ENCODE assay signal across 8 mouse cellular contexts in genomic region chr5:143269363-143270150, GRCm38 (mm10). TPM values are rescaled to one million over a fixed set of nuclear protein-coding genes. Genes with fewer than 3 reads are reported as not detected.
DNase-seq lines count a peak whose midpoint lies in the region; ATAC-seq and TF ChIP-seq lines count a peak whose summit lies in the region.

Zfp316 (minus strand) TSS chr5:143270022.

- peak within 1 kb of the TSS; percentile 63 for H3K27ac ChIP-seq in embryonic facial prominence, embryonic 15.5 days (replicated peaks)
- peak within 1 kb of the TSS; percentile 38 for H3K27ac ChIP-seq in limb, embryonic 15.5 days
- peak within 1 kb of the TSS; percentile 80 for H3K27ac ChIP-seq in midbrain, postnatal 0 days (ENCODE audit: low read depth, low read length)

- no peaks in the 10 kb centered on the region for H3K27me3 ChIP-seq in embryonic facial prominence, embryonic 15.5 days
- no peaks in the 10 kb centered on the region for H3K27me3 ChIP-seq in limb, embryonic 15.5 days
- no peaks in the 10 kb centered on the region for H3K27me3 ChIP-seq in midbrain, postnatal 0 days (ENCODE audit: insufficient read depth, low read length)

- peak; percentile 79 for DNase-seq in 3134 (ENCODE audit: extremely low read depth, insufficient read length, low spot score)
- DNase-seq in adrenal gland, postnatal 25 days = peak; percentile 79
- DNase-seq in heart, adult 9 months (ENCODE audit: low spot score in 2 of 2) = peak; percentile 65 to 66
- peak; percentile 64 for DNase-seq in kidney, adult 9 months
- peak; percentile 84 for DNase-seq in midbrain, postnatal 0 days (ENCODE audit: low spot score)
- DNase-seq in spleen, postnatal 10 days (ENCODE audit: low spot score in 2 of 2) = peak; percentile 35 to 58

- under 1% methylated on average over 76 of the region's 79 CpGs for WGBS in embryonic facial prominence, embryonic 15.5 days
- WGBS in limb, embryonic 15.5 days = under 1% methylated on average over 66 of the region's 79 CpGs
- WGBS in midbrain, postnatal 0 days = under 1% methylated on average over 48 of the region's 79 CpGs

- no peaks in the 10 kb centered on the region for H3K9me3 ChIP-seq in embryonic facial prominence, embryonic 15.5 days (replicated peaks)
- H3K9me3 ChIP-seq in limb, embryonic 15.5 days = no peaks in the 10 kb centered on the region
- no peaks in the 10 kb centered on the region for H3K9me3 ChIP-seq in midbrain, postnatal 0 days (ENCODE audit: low read length)

- TF ChIP-seq CTCF in midbrain, postnatal 0 days (IDR thresholded peaks at IDR 0.05) = no peak; the same call in 1 of the 2 replicates

- H3K4me1 ChIP-seq in embryonic facial prominence, embryonic 15.5 days = peaks cover 23% of the 10 kb centered on the region
- peaks cover 26% of the 10 kb centered on the region for H3K4me1 ChIP-seq in limb, embryonic 15.5 days
- peaks cover 6% of the 10 kb centered on the region; the same call in 1 of the 2 replicates for H3K4me1 ChIP-seq in midbrain, postnatal 0 days (ENCODE audit: insufficient read depth, low read length)

- peaks cover 2% of the 10 kb centered on the region; the same call in 1 of the 2 replicates for H3K36me3 ChIP-seq in embryonic facial prominence, embryonic 15.5 days
- H3K36me3 ChIP-seq in limb, embryonic 15.5 days = 0 out of 2 replicates have a peak, but pooled peaks cover 2% of the 10 kb centered on the region
- 0 out of 2 replicates have a peak, but pooled peaks cover 2% of the 10 kb centered on the region for H3K36me3 ChIP-seq in midbrain, postnatal 0 days (ENCODE audit: insufficient read depth, low read length)

- H3K4me3 ChIP-seq in embryonic facial prominence, embryonic 15.5 days (replicated peaks) = peak within 1 kb of the TSS; percentile 78
- H3K4me3 ChIP-seq in limb, embryonic 15.5 days = peak within 1 kb of the TSS; percentile 62
- peak within 1 kb of the TSS; percentile 84 for H3K4me3 ChIP-seq in midbrain, postnatal 0 days (ENCODE audit: low read depth, low read length)

- peak within 1 kb of the TSS; percentile 88 for H3K9ac ChIP-seq in embryonic facial prominence, embryonic 15.5 days
- H3K9ac ChIP-seq in limb, embryonic 15.5 days = peak within 1 kb of the TSS; percentile 77
- H3K9ac ChIP-seq in midbrain, postnatal 0 days (replicated peaks; ENCODE audit: low read length, poor library complexity, severe bottlenecking) = peak within 1 kb of the TSS; percentile 95

- ATAC-seq in embryonic facial prominence, embryonic 15.5 days (ENCODE audit: insufficient number of reproducible peaks, low FRiP score, low TSS enrichment, low read depth) = peak; percentile 80
- peak; percentile 68; the same call in 1 of the 2 replicates for ATAC-seq in limb, embryonic 15.5 days (ENCODE audit: insufficient number of reproducible peaks, low FRiP score, low TSS enrichment, low read depth)
- ATAC-seq in midbrain, postnatal 0 days (ENCODE audit: low FRiP score) = peak; percentile 85

- peak within 1 kb of the TSS; percentile 88 for H3K4me2 ChIP-seq in embryonic facial prominence, embryonic 15.5 days (replicated peaks)
- peak within 1 kb of the TSS; percentile 89 for H3K4me2 ChIP-seq in limb, embryonic 15.5 days
- peak within 1 kb of the TSS; percentile 64 for H3K4me2 ChIP-seq in midbrain, postnatal 0 days (ENCODE audit: low read depth, low read length, poor library complexity, severe bottlenecking)

RNA-seq across cellular contexts. Expression of gene Zfp316, which starts in this region (rescaled TPM):
- total RNA-seq in adrenal gland, postnatal 25 days (2021) = 7.4 and 11.6 TPM in 2 replicates
- polyA plus RNA-seq in embryonic facial prominence, embryonic 15.5 days (2015; fragmentation: Nextera tagmentation; extraction: Ambion mirVana) = 4.4 and 5.2 TPM in 2 replicates
- 3.1 and 3.6 TPM in 2 replicates for polyA plus RNA-seq in limb, embryonic 15.5 days (2015; fragmentation: Nextera tagmentation; extraction: Ambion mirVana)
- 32.1 and 36.0 TPM in 2 replicates for total RNA-seq in midbrain, postnatal 0 days (2014; rRNA removed)
- polyA plus RNA-seq in midbrain, postnatal 0 days (2015; fragmentation: Nextera tagmentation; extraction: Ambion mirVana) = 6.2 and 6.8 TPM in 2 replicates

Comparison
In these comparisons a context has a peak if more than half of its experiments do, and no peak if none do; other contexts are left out.
1. Peak in every context shown above with its lines: DNase-seq, ATAC-seq, H3K4me3 ChIP-seq and H3K27ac ChIP-seq.